Mouse (Mus musculus): ENCODE data around the gene Cdt1. TPM values are rescaled to one million over a fixed set of nuclear protein-coding genes. Genes with fewer than 3 reads are reported as not detected.

Cdt1 gene
- total and polyA plus RNA-seq, 3 experiments, result 46.0 to 67.3 (median 50.0) TPM

DNA sequence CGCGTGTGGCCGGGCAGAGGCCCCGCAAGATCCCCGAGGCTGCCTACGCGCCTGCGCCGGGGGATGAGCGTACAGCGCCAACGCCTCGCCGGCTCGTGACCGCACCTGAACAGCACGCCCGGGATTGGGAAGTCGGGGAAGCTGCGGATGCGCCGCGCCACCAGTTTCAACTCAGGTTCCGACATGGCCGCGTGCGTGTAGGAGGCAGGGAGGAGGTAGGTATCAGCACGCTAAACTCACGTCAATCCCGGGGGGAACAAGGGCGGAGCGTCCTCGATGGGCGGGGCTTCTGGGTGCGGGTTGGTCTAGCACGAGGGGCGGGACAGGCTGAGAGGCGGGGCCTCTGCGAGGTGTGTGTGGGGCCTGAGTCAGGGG is 8.8 kb downstream of the Cdt1 start, which contains the start of gene Aprt (continued):
- no peak for TF ChIP-seq E2F4 (IDR thresholded peaks at IDR 0.05; ENCODE audit: insufficient replicate concordance, low read depth, low read length)
- no peak for TF ChIP-seq ZKSCAN1 (IDR thresholded peaks at IDR 0.05; ENCODE audit: borderline replicate concordance, low read depth, low read length)
- peak; percentile 87; the same call in 1 of the 2 replicates for TF ChIP-seq MAX (IDR thresholded peaks at IDR 0.05; ENCODE audit: low read length)
- no peak for TF ChIP-seq GABPA (IDR thresholded peaks at IDR 0.05; ENCODE audit: insufficient replicate concordance, low read depth, low read length)
- no peak for TF ChIP-seq EP300 (IDR thresholded peaks at IDR 0.05; ENCODE audit: low read length)
- 0 out of 2 replicates have a peak, but pooled peaks have one; percentile 44 for TF ChIP-seq MAZ (IDR thresholded peaks at IDR 0.05; ENCODE audit: low read depth, low read length)
- TF ChIP-seq ELF1 (IDR thresholded peaks at IDR 0.05; ENCODE audit: low read depth, low read length), result no peak; the same call in 1 of the 2 replicates

DNA sequence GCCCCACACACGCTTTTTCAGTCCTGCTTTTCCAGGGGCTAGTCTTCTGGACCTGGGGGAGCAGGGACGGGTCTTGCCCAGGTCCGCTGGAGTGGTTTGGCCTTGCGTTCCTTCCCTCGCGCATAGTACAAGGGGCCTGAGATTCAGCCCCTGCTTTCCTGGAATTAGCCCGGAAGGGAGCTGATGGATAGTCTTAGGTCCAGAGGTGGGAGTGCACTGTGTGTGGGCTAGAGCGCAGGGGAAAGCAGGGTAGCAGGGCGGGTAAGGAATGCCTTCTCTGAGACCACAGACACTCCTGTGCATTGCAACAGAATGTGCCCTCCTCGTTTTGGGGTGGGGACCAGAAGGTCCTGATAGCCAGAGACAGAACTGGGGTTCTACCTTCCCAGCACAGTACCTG is 9.3 kb downstream of the Cdt1 start:
- H3K27me3 ChIP-seq (replicated peaks), result no peaks in the 10 kb centered on the region
- in situ Hi-C loops (cut with MboI; ENCODE audit: low pct_ligation_motif_present, low pct_unique_long_range_greater_than_20kb, low sequenced_read_pairs), result no loop called here
- dilution Hi-C loops (cut with MboI; ENCODE audit: extremely low pct_ligation_motif_present, extremely low pct_unique_long_range_greater_than_20kb, low sequenced_read_pairs), result no loop called here
- DNase-seq (ENCODE audit: extremely low read depth), result no peak
- H3K9ac ChIP-seq (ENCODE audit: insufficient read depth, low read depth), result no peak overlapping the region
- peaks cover 16 to 37% of the 10 kb centered on the region in 2 experiments for H3K4me1 ChIP-seq (ENCODE audit: control insufficient read depth in 1 of 2, insufficient read depth in 2 of 2)
- H3K9me3 ChIP-seq (replicated peaks; ENCODE audit: low read length), result no peaks in the 10 kb centered on the region
- no peak overlapping the region for H3K4me2 ChIP-seq (ENCODE audit: insufficient read depth, low read depth, poor library complexity, severe bottlenecking)
- peak overlapping the region in 1 of 3 experiments; percentile 89 for H3K4me3 ChIP-seq (replicated peaks in 1 of 3; ENCODE audit: low read depth in 2 of 3, low read length in 2 of 3, poor library complexity in 1 of 3)
- TF ChIP-seq E2F4 (IDR thresholded peaks at IDR 0.05; ENCODE audit: insufficient replicate concordance, low read depth, low read length) (no peak), RAD21 (IDR thresholded peaks at IDR 0.05; ENCODE audit: low read depth, low read length) (no peak), ELF1 (IDR thresholded peaks at IDR 0.05; ENCODE audit: low read depth, low read length) (no peak), TBP (conservative IDR thresholded peaks at IDR 0.05; ENCODE audit: low read depth, low read length) (no peak), GABPA (IDR thresholded peaks at IDR 0.05; ENCODE audit: insufficient replicate concordance, low read depth, low read length) (no peak), MYC (IDR thresholded peaks at IDR 0.05; ENCODE audit: low read depth, low read length) (no peak), USF1 (IDR thresholded peaks at IDR 0.05; ENCODE audit: low read depth, low read length) (no peak), MEF2A (IDR thresholded peaks at IDR 0.05; ENCODE audit: borderline replicate concordance, low read depth, low read length) (no peak)
- H3K79me2 ChIP-seq (replicated peaks; ENCODE audit: control insufficient read depth, extremely low read depth, insufficient read depth, poor library complexity, severe bottlenecking), result peaks cover 17% of the 10 kb centered on the region
- H3K36me3 ChIP-seq (replicated peaks in 1 of 2; ENCODE audit: control insufficient read depth in 1 of 2, insufficient read depth in 1 of 2, low read length in 1 of 2), result peaks cover 15 to 64% of the 10 kb centered on the region in 2 experiments
- H3K27ac ChIP-seq (ENCODE audit: insufficient read depth, low read depth), result no peak overlapping the region

DNA sequence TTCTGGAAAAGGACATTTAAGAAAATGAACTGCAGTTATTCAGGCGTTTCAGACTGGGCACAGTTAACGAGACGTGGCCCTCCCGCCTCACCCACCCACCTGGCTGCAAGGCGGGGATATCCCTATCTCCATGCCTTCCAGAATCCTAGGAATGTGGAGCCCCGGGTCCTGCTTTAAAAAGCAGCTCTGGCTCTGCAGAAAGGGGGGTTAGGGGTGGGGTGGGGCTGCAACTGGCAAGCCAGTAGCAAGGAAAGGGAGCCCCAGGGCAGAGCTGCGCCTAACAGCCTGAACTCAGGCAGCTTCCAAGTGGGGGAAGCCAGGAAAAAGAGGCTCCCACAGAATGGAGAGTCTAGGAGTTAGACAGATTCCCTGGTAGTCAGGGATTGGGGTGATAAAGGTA is 11.4 kb downstream of the Cdt1 start:
- in situ Hi-C loops (cut with MboI; ENCODE audit: low pct_ligation_motif_present, low pct_unique_long_range_greater_than_20kb, low sequenced_read_pairs), result no loop called here
- peaks cover 17% of the 10 kb centered on the region for H3K79me2 ChIP-seq (replicated peaks; ENCODE audit: control insufficient read depth, extremely low read depth, insufficient read depth, poor library complexity, severe bottlenecking)
- no peak overlapping the region for H3K9ac ChIP-seq (ENCODE audit: insufficient read depth, low read depth)
- no peak overlapping the region for H3K4me3 ChIP-seq (replicated peaks in 1 of 3; ENCODE audit: low read depth in 2 of 3, low read length in 2 of 3, poor library complexity in 1 of 3)
- dilution Hi-C loops (cut with MboI; ENCODE audit: extremely low pct_ligation_motif_present, extremely low pct_unique_long_range_greater_than_20kb, low sequenced_read_pairs), result no loop called here
- H3K27me3 ChIP-seq (replicated peaks), result no peaks in the 10 kb centered on the region
- TF ChIP-seq MAX (IDR thresholded peaks at IDR 0.05; ENCODE audit: low read length), result no peak
- no peak for TF ChIP-seq RCOR1 (conservative IDR thresholded peaks at IDR 0.05; ENCODE audit: low read depth, low read length)
- no peak for TF ChIP-seq MEF2A (IDR thresholded peaks at IDR 0.05; ENCODE audit: borderline replicate concordance, low read depth, low read length)
- no peak for TF ChIP-seq JUN (IDR thresholded peaks at IDR 0.05; ENCODE audit: insufficient read depth, low read depth, low read length)
- no peak for TF ChIP-seq HCFC1 (IDR thresholded peaks at IDR 0.05; ENCODE audit: low read depth, low read length)
- no peak for TF ChIP-seq GABPA (IDR thresholded peaks at IDR 0.05; ENCODE audit: insufficient replicate concordance, low read depth, low read length)
- no peak for TF ChIP-seq BHLHE40 (IDR thresholded peaks at IDR 0.05; ENCODE audit: low read depth, low read length)
- no peak for TF ChIP-seq EP300 (IDR thresholded peaks at IDR 0.05; ENCODE audit: low read length)
- no peak for TF ChIP-seq PAX5 (IDR thresholded peaks at IDR 0.05; ENCODE audit: low read length)
- TF ChIP-seq KAT2A (IDR thresholded peaks at IDR 0.05; ENCODE audit: insufficient replicate concordance, low read length), result no peak
- no peak for TF ChIP-seq E2F4 (IDR thresholded peaks at IDR 0.05; ENCODE audit: insufficient replicate concordance, low read depth, low read length)
- TF ChIP-seq ZMIZ1 (IDR thresholded peaks at IDR 0.05; ENCODE audit: low read depth, low read length), result no peak
- TF ChIP-seq USF2 (conservative IDR thresholded peaks at IDR 0.05; ENCODE audit: low read depth, low read length), result no peak
- peaks cover 8 to 63% of the 10 kb centered on the region in 2 experiments for H3K36me3 ChIP-seq (replicated peaks in 1 of 2; ENCODE audit: control insufficient read depth in 1 of 2, insufficient read depth in 1 of 2, low read length in 1 of 2)
- peaks cover 13 to 19% of the 10 kb centered on the region in 2 experiments for H3K4me1 ChIP-seq (ENCODE audit: control insufficient read depth in 1 of 2, insufficient read depth in 2 of 2)
- no peak overlapping the region for H3K4me2 ChIP-seq (ENCODE audit: insufficient read depth, low read depth, poor library complexity, severe bottlenecking)
- DNase-seq (ENCODE audit: extremely low read depth), result no peak
- H3K27ac ChIP-seq (ENCODE audit: insufficient read depth, low read depth), result no peak overlapping the region
- no peaks in the 10 kb centered on the region for H3K9me3 ChIP-seq (replicated peaks; ENCODE audit: low read length)

Data from CH12.LX (cell line).